Mouse (Mus musculus): ENCODE results near the gene Sec22c. TPM values are rescaled to one million over a fixed set of nuclear protein-coding genes. Genes with fewer than 3 reads are reported as not detected.

The Sec22c gene
- total RNA-seq, 1 experiment from 2014 or later = 5.7 TPM

Other genes starting within 250 kb of the Sec22c start
- gene Cck, start 209.8 kb downstream of the Sec22c start, total RNA-seq (2017) = not detected in 2 replicates
- gene Lyzl4, start 63.4 kb downstream of the Sec22c start, total RNA-seq (2017) = not detected in 2 replicates
- gene Vipr1, start 62.8 kb downstream of the Sec22c start, total RNA-seq (2017) = 4.4 and 5.8 TPM in 2 replicates
- gene Ss18l2, start 4.8 kb upstream of the Sec22c start, total RNA-seq (2017) = 8.0 and 14.9 TPM in 2 replicates
- gene Nktr, start 13.7 kb upstream of the Sec22c start, total RNA-seq (2017) = 216 and 260 TPM in 2 replicates
- gene Zfp651, start 53.8 kb upstream of the Sec22c start, total RNA-seq (2017) = 0.12 TPM in 1 of 2 replicates, not detected in the other
- not detected in 2 replicates for gene Klhl40, start 72.1 kb upstream of the Sec22c start, total RNA-seq (2017)
- not detected in 2 replicates for gene Hhatl, start 87.0 kb upstream of the Sec22c start, total RNA-seq (2017)
- 0.25 TPM in 1 of 2 replicates, not detected in the other for gene Ccdc13, start 134.0 kb upstream of the Sec22c start, total RNA-seq (2017)
- gene Higd1a, start 152.9 kb upstream of the Sec22c start, total RNA-seq (2017) = 7.2 and 15.2 TPM in 2 replicates
- 0.25 and 4.5 TPM in 2 replicates for gene Ackr2, start 192.9 kb upstream of the Sec22c start, total RNA-seq (2017)
- gene Cyp8b1, start 210.8 kb upstream of the Sec22c start, total RNA-seq (2017) = not detected in 2 replicates
- not detected in 2 replicates for gene Fam198a, start 245.5 kb upstream of the Sec22c start, total RNA-seq (2017)

Measured in neutrophil, adult 5-6 weeks (primary cell).